Mouse (Mus musculus) gastrocnemius, adult 8-10 months (tissue): ENCODE data around the gene Vav1. TPM values are rescaled to one million over a fixed set of nuclear protein-coding genes. Genes with fewer than 3 reads are reported as not detected.
"Not testable (repeated sequence)": the region's sequence is repeated elsewhere in the genome, so short reads cannot be mapped to it uniquely, and the experiment has no call there.

Experiments used
- DNase-seq, 2 experiments: peaks; one replicate each; pipeline ENCODE4 v3.0.0; 2022; ENCODE audit warnings: low spot score in 2 of 2
- total RNA-seq, 4 experiments: library from RNA; stranded (reverse); gene quantifications; 2 replicates each; pipeline ENCODE4 v1.2.4; 2022

The Vav1 gene
- total RNA-seq, 4 experiments from 2014 or later: 0.17 to 0.48 (median 0.32) TPM

DNA sequence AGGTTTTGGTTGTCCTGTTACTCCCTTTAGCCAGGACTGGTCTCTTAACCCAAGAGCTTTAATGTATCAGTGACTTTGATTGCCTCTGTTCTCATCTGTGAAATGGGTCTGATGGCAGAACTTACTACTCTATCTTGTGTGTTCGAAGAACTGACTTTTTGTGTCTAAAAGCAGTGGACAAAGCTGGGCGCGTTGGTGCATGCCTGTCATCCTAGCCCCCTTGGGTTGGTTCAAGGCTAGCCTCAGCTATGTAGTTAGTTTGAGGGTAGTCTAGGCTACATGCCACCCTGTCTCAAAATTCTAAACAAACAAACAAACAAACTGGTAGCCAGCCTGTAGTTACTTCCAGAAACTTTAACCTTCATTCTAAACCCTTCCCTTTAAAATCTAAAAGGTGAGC lies 27.5 kb upstream of the Vav1 start:
- no peak for DNase-seq

DNA sequence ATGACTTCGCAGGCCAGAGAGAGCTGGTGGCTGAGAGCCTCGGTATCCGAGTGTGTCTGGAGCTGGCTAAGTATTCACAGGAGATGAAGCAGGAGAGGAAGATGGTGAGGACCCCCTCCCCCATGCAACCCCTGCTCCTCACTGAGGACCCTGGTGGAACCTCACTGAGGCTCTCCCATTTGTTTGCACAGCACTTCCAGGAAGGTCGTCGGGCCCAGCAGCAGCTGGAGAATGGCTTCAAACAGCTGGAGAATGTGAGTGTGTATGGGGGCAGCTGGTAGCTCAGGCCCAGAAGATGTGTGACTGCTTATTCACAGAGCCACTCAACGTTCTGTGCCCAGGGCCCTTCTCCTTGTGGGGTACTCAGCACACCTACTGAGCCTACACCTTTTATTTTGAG lies 25.6 kb upstream of the Vav1 start:
- DNase-seq: no peak

DNA sequence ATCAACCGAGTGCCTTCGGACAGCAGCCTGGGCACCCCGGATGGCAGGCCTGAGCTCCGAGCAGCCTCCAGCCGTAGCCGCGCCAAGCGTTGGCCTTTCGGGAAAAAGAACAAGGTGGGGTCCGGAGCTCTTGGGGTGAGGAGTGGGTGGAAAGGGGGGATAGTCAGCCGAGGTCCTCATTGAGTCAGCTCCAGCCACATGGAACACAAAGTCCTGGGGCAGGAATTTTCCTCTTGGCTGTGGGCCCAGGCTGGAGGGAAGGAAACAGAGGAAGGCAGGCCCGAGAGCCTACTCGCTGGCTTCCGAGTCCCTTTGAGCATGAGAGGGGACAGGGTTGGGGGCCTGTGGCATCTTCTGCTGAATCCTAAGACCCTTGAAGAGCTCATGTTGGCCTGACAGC lies 23.5 kb upstream of the Vav1 start:
- peak; percentile 54 to 79 for DNase-seq

DNA sequence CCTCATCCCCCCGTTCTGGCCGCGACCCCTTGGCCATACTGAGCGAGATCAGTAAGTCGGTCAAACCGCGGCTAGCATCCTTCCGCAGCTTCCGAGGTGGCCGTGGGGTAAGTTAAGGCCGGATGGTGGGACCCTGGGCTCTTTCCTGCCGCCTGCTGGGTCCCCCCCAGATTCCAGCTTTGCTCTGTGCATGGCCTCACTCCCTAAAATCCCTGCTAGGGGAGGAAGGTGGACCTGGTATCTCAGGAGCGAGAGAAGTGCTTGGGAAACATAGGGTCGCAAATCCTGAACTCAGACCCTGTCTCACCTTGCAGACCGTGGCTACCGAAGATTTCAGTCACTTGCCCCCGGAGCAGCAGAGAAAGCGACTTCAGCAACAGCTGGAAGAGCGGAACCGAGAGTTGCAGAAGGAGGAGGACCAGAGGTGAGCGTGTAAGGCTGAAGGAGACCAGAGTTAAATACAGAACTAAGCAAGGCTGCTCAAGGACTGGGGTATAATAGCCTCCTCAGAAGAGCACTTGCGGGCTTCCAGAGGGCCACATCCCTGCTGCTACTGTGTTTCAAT lies 21.9 kb upstream of the Vav1 start:
- DNase-seq: no peak

DNA sequence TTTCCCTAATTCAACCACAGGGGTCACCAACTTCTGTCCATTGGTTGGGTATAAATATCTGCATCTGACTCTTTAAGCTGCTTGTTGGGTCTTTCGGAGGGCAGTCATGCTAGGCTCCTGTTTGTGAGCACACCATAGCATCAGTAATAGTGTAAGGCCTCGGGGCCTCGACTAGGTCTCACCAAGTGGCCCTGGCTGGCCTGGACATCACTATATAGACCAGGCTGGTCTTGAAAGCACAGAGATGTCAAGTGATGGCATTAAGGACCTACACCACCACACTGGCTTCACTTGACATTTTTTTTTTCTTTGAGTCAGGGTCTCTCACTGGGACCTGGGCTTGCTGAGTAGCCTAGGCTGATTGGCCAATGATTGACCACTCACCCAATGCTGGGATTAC lies 20.7 kb upstream of the Vav1 start:
- no peak for DNase-seq

DNA sequence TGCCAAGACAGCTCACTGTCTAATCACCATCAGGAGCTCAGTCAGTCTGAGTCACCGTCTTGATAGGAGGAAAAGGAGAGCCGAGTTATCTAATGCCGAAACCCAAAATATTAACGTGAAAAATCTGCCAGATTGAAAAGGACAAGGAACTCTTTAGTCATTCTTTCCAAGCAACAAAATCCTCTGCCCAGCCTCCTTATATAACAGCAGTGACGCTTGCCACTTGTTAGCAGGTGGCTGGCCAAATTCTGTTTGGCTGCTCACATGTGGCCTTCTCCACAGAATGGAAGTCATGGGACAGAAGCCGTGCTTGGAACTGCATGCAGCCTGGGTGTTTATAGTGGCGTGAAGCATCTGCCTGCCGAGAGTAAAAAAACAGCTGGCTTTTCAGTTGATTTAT lies 19.2 kb upstream of the Vav1 start:
- DNase-seq: peak; percentile 65 to 80

DNA sequence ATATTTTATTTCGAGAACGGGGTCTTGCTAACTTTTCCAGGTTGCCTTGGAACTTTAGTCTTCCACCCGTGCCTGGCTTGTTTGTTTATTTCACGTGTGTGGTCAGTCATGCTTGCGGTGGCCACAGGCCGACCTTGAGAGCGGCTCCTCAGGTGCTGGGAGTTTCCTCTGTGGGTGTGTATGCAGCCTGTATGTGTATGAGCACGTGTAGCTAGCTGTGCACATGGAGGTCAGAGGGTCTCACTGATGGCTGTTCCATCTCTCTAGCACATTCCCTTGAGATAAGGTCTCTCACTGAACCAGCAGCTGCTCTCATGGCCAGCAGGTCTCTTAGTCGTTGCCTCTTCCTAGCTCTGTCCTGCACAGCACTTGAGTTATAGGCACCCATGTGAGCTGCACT lies 18.5 kb upstream of the Vav1 start:
- no peak for DNase-seq

DNA sequence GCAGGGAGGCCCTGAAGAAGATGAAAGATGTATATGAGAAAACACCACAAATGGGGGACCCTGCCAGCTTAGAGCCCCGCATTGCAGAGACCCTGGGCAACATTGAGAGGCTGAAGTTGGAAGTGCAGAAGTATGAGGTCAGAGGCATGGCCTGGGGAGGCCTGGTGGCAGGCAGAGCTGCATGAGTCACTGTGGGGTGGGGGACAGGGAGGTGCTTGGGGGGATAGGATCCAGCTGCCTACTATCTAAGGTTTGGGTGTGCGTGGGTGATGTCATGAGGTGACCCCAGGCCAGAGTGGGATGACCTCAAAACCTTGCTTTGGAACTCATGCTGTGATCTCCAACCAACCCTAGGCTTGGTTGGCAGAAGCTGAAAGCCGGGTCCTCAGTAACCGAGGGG lies 17.6 kb upstream of the Vav1 start:
- DNase-seq: no peak

DNA sequence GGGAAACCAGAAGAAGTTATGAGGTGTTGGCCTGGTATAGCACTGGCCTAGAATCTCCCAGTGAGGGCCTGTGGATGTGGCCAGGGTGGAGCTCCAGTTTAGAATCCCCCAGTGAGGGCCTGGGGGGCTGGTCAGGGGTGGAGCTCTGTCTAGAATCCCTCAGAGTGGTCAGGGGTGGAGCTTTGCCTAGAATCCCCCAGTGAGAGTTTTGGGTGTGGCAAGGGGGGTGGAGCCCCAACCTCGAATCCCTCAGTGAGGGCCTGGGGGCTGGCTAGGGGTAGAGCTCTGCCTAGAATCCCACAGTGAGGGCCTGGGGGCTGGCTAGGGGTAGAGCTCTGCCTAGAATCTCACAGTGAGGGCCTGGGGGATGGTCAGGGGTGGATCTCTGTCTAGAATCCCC lies 17.1 kb upstream of the Vav1 start:
- DNase-seq: no peak

DNA sequence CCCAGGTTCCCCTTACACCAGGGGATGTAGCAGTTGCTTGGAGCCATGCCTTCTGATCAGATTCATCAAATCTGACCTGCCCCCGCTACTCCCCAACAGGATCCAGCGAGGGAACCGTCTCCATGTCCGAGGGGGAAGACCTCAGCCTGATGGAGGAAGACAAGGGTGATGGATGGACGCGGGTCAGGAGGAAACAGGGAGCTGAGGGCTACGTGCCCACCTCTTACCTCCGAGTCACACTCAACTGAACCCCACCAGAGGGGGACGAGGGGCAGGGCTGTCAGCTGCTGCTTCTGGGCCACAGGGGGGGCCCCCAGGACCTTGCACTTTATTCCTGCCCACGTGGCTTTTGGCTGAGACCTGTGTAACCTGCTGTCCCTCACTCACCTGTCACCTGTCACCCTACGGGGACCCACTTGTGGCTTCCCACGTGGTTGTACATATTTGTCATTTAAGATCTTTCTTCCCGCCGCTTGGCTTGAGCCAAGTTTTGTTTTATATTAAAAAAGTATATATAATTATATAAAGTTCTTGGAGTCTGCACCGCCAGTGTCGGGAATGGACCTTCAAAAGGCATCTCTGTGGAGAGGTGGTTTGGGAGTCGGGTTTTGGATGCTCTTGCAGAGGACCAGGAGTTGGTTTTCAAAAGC lies 15.9 kb upstream of the Vav1 start:
- DNase-seq: no peak

DNA sequence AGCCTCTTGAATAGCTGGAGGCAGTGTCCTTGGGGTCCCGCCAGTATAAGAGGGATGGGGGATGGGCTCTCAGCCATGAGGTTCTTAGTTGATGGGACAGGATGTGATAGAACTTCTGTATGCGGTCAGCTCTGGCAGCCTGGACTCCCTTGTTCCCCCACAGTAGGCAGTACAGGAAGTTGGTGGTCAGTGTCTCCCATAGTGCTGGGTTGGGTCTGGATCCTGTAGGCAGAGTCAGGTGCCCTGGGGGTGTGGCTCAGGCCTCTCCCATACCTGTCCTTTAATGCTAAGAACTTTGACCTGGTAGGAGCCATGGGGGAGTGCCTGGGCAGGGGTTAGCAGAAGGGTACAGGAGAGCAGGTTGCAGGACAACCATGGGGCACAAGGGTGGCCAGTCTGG lies 14.7 kb upstream of the Vav1 start:
- DNase-seq: no peak

DNA sequence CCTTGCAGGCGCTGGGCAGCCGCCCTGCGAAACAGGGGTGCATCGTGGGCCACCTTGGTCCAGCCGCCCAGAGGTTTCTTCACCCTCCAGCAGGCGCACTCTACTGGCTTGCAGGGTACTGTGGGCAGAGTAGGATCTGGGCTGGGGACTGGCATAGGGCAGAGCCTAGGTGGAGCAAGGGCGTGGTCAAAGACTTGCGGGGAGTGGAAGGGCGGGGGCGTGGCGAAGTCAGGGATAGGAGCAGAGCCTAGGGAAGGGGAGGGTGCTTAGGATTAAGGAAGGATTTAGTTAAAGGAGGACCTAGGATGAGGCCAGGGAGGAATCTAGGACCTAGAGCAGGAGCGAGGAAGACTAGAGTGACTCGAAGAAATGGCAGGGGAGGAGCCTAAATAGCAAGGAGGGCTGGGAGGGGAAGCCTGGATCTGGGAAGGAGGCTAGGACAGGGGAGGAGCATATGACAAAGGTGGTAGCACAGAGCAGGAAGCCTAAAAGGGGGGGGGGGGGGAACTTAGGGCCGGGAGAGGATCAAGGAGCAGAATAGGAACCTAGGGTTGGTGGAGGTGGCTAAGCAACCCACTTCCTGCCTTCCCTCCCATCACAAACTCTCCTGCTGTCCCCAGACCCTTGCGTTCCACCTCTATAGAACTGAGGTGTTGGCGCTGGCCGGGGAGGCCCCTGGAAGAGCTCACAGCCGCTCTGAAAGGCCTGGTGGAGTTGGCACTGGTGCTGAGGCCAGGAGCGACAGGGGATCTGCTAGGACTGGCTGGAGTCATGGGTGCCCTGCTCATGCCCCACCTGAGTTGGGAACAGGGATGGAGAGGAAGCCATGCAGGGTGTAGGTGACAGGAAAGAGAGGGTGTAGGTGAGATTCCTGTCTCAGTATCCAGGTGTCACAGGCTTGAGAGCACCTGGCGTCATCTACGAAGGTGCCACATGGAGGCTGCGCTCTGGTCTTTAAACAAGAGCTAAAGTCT lies 13.6 kb upstream of the Vav1 start:
- peak; percentile 61 to 81 for DNase-seq

DNA sequence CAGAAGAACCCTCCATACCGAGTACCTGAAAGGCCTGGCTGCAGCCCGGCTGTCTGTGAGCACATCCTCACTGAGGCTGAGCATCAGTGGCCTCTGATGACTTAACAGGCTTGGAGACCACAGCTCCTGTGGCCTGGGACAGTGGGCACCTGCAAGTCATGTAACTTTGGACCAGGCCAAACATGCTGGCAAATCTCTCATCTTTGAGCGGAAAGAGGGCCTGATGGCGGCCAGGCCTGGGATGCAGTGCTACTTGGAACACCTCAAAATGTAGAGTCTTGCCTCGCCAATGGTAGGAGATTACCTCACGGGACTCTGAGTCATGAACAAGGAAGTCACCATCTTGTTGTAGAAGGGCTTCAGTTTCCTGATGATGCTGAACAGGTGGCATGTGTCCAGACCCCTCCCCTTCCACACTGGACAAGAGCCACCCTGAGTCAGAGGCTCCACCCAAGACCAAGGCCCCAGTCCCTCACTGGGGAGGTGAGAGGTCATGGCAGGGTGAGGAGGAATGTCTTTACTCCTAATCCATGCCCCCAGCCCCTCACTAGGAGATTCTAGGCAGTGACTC lies 11.3 kb upstream of the Vav1 start:
- peak; percentile 59 to 75 for DNase-seq

DNA sequence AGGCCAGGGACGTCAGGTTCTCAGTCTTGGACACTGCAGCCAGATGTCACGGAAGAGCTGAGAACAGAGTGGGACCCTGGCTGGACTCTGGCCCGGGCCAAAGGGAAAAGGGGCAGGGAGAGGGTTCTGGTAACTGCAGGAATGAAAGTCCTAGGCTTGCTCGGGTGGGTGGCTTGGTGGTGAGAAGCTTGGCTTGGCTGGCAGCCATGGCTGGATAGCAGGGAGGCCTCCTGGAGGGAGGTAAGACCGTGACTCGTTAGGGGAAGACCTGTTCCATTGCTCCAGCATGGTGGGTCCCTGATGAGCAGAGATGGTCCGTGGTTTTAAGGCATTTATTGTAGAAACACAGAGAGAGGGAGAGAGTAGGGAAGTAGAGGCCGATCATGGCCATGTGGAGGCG lies 7.6 kb upstream of the Vav1 start:
- DNase-seq: no peak

DNA sequence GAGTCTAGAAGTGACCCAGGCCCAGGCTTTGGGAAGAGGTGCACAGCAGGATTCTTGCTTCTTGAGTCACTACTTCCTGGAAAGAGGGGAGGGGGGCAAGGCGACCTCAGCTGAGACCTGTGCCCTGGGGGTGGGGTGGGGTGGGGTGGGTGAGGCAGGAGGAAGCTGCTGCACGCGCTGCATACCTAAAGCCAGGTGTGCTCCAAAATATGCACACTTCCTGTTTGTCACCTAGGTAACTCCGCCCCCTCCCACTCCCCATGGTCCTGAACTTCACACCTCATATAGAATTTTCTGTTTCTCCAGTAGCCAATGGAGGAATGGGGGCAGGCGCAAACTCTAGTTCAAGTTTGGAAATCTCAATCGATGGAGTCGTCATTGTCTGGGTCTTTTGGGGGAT lies 5.1 kb upstream of the Vav1 start:
- no peak for DNase-seq

DNA sequence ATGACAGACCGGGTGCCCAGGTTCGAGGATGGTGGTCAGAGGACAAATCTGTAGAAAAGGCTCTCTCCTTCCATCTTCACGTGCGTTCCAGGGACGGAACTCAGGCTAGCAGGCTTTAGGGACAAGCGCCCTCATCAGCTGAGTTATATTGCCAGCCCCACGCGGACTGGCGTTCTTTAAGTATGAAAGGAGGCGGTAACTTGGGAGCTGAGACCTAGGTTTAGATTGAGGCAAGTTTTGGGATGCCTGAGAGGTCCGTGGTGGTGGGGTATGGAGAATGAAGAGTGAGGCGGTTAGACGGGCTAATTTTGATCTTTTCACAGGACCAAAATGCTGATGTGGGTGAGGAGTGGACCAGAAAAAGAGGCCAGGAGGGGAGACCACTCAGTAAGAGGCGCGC lies 4.2 kb upstream of the Vav1 start:
- no peak for DNase-seq

DNA sequence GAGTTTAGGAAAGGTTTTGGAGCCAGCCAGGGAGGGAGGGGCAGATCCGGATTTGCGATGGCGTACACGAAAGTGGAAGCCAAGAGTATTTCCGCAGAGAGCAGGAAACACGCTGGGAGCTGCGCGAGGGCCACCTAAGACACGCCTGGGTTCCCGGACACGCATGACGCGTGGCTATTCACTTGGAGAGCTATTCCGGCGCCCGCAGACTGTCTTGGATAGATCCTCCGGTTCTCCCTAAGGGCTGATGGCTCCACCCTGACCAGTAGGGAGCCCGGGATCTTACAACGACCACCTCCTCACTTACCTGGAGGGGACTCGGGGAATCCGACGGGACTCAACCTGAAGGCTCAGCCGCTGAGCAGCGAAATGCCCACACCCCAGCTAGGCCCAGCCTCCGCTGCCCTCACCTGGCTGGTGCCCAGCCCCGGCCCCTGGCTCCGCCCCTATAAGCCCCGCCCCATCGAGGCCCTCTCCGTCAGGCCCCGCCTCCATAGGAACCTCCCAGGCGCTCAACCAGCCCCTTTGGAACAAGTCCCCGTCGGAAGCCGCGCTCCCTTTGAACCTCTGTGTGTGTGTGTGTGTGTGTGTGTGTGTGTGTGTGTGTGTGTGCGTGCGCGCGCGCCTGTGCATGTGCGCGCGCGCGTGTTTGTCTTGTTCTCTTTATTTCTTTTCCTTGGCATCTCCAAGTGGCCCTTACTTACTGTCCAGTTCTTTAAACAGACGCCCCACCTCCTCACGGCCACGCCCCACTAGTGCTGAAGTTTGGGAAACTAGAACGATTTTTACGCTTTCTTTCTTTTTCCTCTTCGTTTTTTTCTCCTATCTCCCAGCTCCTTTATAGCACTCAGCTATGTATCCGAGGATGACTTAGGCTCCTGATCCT lies 3.5 kb upstream of the Vav1 start:
- DNase-seq: peak; percentile 89

DNA sequence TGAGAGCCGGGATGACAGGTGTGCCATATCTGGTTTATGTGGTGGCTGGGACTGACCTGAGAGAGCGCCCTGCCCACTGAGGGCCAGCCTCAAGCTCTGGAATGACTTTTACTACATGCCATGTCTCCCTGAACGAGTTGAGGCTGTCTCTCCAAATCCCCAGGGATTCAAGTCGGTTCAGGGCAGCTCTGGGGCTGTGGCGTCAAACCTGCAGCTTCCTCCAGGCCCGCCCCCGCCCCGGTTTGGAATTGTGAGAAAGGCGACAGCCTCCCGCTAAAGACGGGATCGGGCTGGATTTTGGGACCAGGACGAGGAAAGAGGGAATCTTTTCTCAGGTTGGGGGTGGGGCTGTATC lies 2.9 kb upstream of the Vav1 start:
- no peak for DNase-seq

DNA sequence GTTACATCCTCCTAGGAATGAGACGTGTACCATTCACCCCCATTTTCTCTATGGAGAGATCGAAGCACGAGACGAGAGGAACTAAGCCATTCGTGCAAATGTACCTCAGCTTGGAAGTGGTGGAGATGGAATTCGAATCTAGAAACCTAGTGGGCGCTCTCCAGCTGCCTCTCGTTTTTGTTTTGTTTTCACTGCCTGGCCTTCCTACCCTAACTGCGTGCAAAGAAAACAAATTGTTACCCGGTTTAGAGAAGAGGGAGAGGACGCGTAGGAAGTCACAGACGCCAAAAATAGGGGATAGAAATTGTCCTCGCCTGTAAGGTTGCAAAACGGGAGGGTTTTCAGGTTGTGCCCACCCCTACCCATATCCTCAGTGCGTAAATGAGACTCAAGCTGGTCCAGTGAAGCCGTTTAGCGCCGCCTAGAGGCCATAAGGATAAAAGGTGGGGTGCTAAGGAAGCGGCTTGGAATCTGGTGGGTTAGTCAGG lies 2.2 kb upstream of the Vav1 start:
- peak; percentile 60 to 75 for DNase-seq

DNA sequence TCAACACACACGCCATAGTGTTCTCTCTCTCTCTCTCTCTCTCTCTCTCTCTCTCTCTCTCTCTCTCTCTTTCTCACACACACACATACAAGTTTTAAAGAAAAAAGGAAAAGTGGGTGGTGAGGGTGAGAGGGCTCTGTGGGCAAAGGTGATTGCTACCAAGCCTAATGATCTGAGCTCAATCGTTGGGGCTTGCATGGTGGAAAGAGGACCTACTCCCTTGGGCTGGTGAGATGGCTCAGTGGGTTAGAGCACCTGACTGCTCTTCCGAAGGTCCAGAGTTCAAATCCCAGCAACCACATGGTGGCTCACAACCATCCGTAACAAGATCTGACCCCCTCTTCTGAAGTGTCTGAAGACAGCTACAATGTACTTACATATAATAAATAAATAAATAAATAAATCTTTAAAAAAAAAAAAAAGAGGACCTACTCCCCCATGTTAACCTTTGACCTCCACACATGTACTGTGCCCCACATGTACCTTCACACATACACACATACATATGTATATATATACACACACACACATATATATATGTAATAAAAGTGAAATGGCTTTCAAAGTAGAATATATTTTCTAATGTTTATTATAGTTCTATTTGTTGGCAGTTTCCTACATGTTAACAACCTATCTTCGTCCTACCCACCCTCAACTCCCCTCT lies 1.2 kb upstream of the Vav1 start:
- DNase-seq: not testable (repeated sequence)

DNA sequence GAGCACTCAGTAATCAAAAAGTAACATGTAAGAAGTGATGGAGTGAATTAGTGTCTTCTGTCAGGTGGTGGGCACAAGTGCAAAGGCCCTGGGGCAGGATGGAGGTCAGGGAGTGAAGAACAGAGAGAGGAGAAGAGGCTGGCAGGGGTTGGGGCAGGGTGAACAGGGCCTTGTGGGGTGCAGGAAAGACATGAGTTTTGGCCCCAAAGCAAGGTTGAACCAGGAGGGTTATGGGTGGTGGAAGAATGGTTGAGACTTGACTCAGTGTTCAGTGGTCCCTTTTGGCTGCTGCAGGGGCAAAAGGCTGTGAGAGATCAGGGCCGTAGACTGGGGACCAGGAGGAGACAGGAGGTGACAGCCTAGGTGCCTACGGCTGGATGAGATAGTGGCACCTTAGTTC lies 363 bp upstream of the Vav1 start:
- no peak for DNase-seq
